Mouse (Mus musculus) cerebellum, adult (tissue): ENCODE data around the gene Mrpl42.
"Not testable (repeated sequence)": the region's sequence is repeated elsewhere in the genome, so short reads cannot be mapped to it uniquely, and the experiment has no call there.

Experiments
- ATAC-seq: cut with Nextera tagmentation; 2 replicates; pipeline ENCODE4 v1.9.2; 2017; ENCODE audit warnings: mild to moderate bottlenecking, moderate library complexity, mixed read lengths; ENCODE audit not compliant: insufficient number of reproducible peaks, low FRiP score, low TSS enrichment

Mrpl42 gene

GRCm38 (mm10) chr10:95501463-95502081 lies at the start of gene Mrpl42:
Mrpl42 (minus strand) TSS chr10:95501940.
- ATAC-seq: peak; percentile 98

- no peak for ATAC-seq
These were observed 48.8 kb upstream of the Mrpl42 start for GRCm38 (mm10) chr10:95550506-95550905.

- ATAC-seq: not testable (repeated sequence)
These were observed 47.3 kb upstream of the Mrpl42 start for GRCm38 (mm10) chr10:95549080-95549479.

GRCm38 (mm10) chr10:95548154-95548826 lies 46.5 kb upstream of the Mrpl42 start:
- ATAC-seq: no peak

- no peak for ATAC-seq
These were observed 44.4 kb upstream of the Mrpl42 start for GRCm38 (mm10) chr10:95546178-95546577.

- peak; percentile 71 for ATAC-seq
These were observed 43.3 kb upstream of the Mrpl42 start for GRCm38 (mm10) chr10:95545051-95545450.

- no peak for ATAC-seq
These were observed 42.9 kb upstream of the Mrpl42 start for GRCm38 (mm10) chr10:95544651-95545050.

GRCm38 (mm10) chr10:95544004-95544403 lies 42.3 kb upstream of the Mrpl42 start:
- ATAC-seq: no peak

- ATAC-seq: no peak
These were observed 41.6 kb upstream of the Mrpl42 start for GRCm38 (mm10) chr10:95543377-95543776.

GRCm38 (mm10) chr10:95542916-95543315 lies 41.2 kb upstream of the Mrpl42 start:
- ATAC-seq: no peak

- ATAC-seq: no peak
These were observed 38.1 kb upstream of the Mrpl42 start for GRCm38 (mm10) chr10:95539841-95540240.

- no peak for ATAC-seq
These were observed 37.5 kb upstream of the Mrpl42 start for GRCm38 (mm10) chr10:95539260-95539659.

GRCm38 (mm10) chr10:95536222-95536541 lies 34.4 kb upstream of the Mrpl42 start:
- ATAC-seq: no peak

- no peak for ATAC-seq
These were observed 33.9 kb upstream of the Mrpl42 start for GRCm38 (mm10) chr10:95535399-95536221.

GRCm38 (mm10) chr10:95533382-95533781 lies 31.6 kb upstream of the Mrpl42 start:
- no peak for ATAC-seq

GRCm38 (mm10) chr10:95532916-95533315 lies 31.2 kb upstream of the Mrpl42 start:
- ATAC-seq: no peak

GRCm38 (mm10) chr10:95530551-95531121 lies 28.9 kb upstream of the Mrpl42 start:
- ATAC-seq: no peak

- no peak for ATAC-seq
These were observed 24.9 kb upstream of the Mrpl42 start for GRCm38 (mm10) chr10:95526495-95527122.

- no peak for ATAC-seq
These were observed 24.1 kb upstream of the Mrpl42 start for GRCm38 (mm10) chr10:95525871-95526270.

- ATAC-seq: no peak
These were observed 23.4 kb upstream of the Mrpl42 start for GRCm38 (mm10) chr10:95525037-95525675.
